Mouse (Mus musculus) forebrain, embryonic 13.5 days (tissue): ENCODE measurements around the gene Cfap52. TPM values are rescaled to one million over a fixed set of nuclear protein-coding genes. Genes with fewer than 3 reads are reported as not detected.

ENCODE experiments used
- ATAC-seq: fragments of 200-750 bp; cut with Nextera tagmentation; 2 replicates; pipeline ENCODE4 v1.8.0; 2017
- H3K27ac ChIP-seq: fragments of 300-500 bp; sonication (generic); 2 replicates; pipeline ENCODE4 v1.5.1; 2015; ENCODE audit warnings: inconsistent platforms, mild to moderate bottlenecking, moderate library complexity
- H3K27me3 ChIP-seq: fragments of 300-500 bp; sonication (generic); 2 replicates; pipeline ENCODE4 v1.6.1; 2015; ENCODE audit warnings: mild to moderate bottlenecking, inconsistent platforms
- H3K36me3 ChIP-seq: fragments of 300-500 bp; sonication (generic); 2 replicates; pipeline ENCODE4 v1.6.1; 2015; ENCODE audit warnings: mild to moderate bottlenecking, inconsistent platforms; ENCODE audit not compliant: poor library complexity, severe bottlenecking
- H3K4me1 ChIP-seq: fragments of 300-500 bp; sonication (generic); 2 replicates; pipeline ENCODE4 v1.6.1; 2015; ENCODE audit warnings: inconsistent platforms
- H3K4me2 ChIP-seq: fragments of 300-500 bp; sonication (generic); 2 replicates; pipeline ENCODE4 v1.6.1; 2015; ENCODE audit warnings: inconsistent platforms, mild to moderate bottlenecking, moderate library complexity
- H3K4me3 ChIP-seq: fragments of 300-500 bp; sonication (generic); 2 replicates; pipeline ENCODE4 v1.5.1; 2015; ENCODE audit warnings: mild to moderate bottlenecking, inconsistent platforms
- H3K9ac ChIP-seq: fragments of 300-500 bp; sonication (generic); 2 replicates; pipeline ENCODE4 v1.6.1; 2015; ENCODE audit warnings: mild to moderate bottlenecking, inconsistent platforms
- H3K9me3 ChIP-seq: fragments of 300-500 bp; sonication (generic); replicated peaks from 2 replicates; pipeline ENCODE4 v1.6.1; 2016; ENCODE audit warnings: inconsistent platforms
- WGBS: fragments of 180-500 bp; shearing (Covaris S2); methylation state at CpG from one replicate; pipeline ENCODE4 v1.1.7; 2015; 5-methylcytosine and 5-hydroxymethylcytosine counted together
- polyA plus RNA-seq: library from polyadenylated mRNA; unstranded; fragments of >200 nt; fragmentation: Nextera tagmentation; extraction: Ambion mirVana; gene quantifications from 2 replicates; pipeline ENCODE4 v1.2.1, GENCODE M21; 2015

Cfap52 gene
- polyA plus RNA-seq, 1 experiment from 2014 or later: 2.7 TPM

GRCm38 (mm10) chr11:67923720-67924119 lies 41.7 kb downstream of the Cfap52 start:
- H3K9me3 ChIP-seq: no peaks in the 10 kb centered on the region
- ATAC-seq: no peak
- WGBS: 95% methylated on average over 5 of the region's 5 CpGs
- H3K27ac ChIP-seq: no peak overlapping the region
- H3K27me3 ChIP-seq: peaks cover 29% of the 10 kb centered on the region
- no peak overlapping the region for H3K9ac ChIP-seq
- H3K4me1 ChIP-seq: peaks cover 12% of the 10 kb centered on the region
- no peak overlapping the region for H3K4me2 ChIP-seq
- no peaks in the 10 kb centered on the region for H3K36me3 ChIP-seq
- no peak overlapping the region for H3K4me3 ChIP-seq

DNA sequence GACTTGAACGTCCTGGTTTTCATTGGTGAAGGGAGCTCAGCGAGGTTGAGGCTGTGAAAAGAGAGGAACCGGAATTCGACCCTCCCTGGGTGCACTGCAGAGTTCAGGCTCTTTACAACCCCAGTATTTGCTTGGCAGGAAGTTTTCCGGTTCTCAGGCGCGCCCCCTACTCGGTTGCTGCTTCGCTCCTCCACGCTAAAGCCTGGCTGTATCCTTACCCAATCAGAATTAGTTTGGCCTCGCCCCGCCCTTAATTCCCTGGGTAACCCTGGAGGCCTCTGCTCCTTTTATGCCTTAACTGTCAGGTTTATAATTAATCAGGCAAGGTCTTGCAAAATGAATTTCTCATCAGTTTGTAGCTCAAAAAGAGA lies 42.7 kb downstream of the Cfap52 start:
- no peak overlapping the region for H3K27ac ChIP-seq
- H3K9ac ChIP-seq: no peak overlapping the region
- no peaks in the 10 kb centered on the region for H3K9me3 ChIP-seq
- peak; percentile 90 for ATAC-seq
- peaks cover 29% of the 10 kb centered on the region for H3K27me3 ChIP-seq
- H3K4me2 ChIP-seq: peak overlapping the region; percentile 100
- H3K4me1 ChIP-seq: peaks cover 12% of the 10 kb centered on the region
- no peaks in the 10 kb centered on the region for H3K36me3 ChIP-seq
- WGBS: 1% methylated on average over 12 of the region's 12 CpGs
- H3K4me3 ChIP-seq: peak overlapping the region; percentile 63

DNA sequence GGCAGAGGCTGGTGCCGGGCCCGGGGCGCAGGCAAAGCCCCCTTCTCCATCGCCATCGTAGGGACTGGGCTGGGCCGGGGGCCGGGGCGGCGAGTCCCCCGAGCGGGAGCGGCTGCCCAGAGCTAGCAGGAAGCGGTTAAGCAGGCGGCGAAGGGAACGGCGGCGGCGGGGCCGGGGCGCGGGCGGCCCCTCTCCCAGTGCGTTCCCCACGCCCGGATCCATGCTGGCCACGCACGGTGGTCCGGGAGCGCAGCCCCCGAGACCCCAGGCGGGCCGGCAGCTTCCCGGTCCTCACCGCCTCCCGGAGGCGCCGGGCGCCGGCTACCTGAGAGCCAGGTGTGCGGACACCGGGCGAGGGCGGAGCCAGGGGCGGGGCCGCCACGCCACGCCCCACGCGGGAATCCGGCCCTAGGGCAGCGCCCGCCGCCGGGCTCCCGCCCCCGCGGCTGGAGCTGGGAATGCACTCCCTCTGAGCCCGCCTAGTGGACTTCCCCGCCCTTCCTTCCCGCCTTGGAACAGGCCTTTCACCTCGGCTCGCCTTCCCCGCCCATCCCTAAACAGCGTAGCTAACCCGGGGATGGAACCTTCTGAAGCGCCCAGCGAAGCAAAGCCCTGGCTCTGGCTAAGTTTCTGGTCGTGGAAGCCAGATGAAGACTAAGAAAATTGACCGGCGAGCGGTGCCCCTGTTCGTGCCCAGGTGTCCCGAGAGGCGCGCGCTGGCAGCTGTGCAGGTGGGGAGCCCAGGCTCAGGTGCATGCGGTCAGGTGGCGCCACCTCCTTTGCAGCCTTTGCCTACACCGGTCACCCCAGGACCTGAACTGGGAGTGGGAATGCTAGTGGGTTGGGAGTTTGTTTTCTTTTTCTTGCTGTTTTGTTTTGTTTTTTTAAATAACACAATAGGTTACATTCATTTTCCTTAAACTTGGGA lies 43.4 kb downstream of the Cfap52 start, which contains the start of gene Usp43:
TSS of gene Usp43 (minus strand) at position 327 of the 928 bp plus-strand sequence.
- ATAC-seq: peak; percentile 71
- Histone ChIP-seq H3K4me2 (peak within 1 kb of the TSS; percentile 100), H3K4me1 (peaks cover 12% of the 10 kb centered on the region), H3K27me3 (peaks cover 29% of the 10 kb centered on the region), H3K36me3 (no peaks in the 10 kb centered on the region), H3K9me3 (no peaks in the 10 kb centered on the region), H3K4me3 (peak within 1 kb of the TSS; percentile 63), H3K9ac (peak within 1 kb of the TSS; percentile 66), H3K27ac (no peak within 1 kb of the TSS)
- under 1% methylated on average over 55 of the region's 80 CpGs for WGBS

DNA sequence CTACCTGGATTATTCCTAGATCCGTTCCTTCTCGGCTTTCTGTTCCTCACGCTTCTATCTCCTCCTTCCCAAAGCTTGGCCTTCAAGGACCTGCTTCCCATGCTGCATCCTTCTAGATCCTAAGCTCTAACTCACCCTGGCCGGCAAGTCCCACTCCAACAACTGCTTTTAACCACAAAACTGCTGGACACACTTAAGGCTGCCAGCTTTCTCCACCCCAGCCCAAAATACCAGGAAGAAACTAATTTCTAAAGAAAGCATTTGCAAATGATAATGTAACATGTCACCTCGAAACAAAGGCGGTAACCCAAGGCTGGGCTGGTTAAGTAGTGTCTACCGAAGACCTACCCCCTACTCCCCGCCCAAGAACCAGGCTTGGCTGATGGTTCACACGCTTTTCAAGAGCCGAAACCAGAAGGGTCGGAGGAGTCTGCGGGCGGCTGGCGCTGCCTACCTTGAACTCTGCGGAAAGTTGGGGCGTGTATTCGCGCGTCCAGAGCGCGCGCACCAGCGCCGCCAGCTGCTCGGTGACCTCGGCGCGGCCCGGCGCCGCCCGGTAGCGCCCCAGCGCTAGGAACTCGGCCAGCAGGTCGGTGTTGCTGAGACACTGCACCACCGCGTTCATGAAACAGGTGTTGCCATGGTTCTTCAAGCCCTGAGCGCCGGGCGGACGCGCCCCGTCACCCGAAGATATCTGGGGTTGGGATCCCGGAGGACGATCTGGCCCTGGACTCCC lies 44.2 kb downstream of the Cfap52 start:
- 0 out of 2 replicates have a peak, but pooled peaks have one; percentile 33 for ATAC-seq

DNA sequence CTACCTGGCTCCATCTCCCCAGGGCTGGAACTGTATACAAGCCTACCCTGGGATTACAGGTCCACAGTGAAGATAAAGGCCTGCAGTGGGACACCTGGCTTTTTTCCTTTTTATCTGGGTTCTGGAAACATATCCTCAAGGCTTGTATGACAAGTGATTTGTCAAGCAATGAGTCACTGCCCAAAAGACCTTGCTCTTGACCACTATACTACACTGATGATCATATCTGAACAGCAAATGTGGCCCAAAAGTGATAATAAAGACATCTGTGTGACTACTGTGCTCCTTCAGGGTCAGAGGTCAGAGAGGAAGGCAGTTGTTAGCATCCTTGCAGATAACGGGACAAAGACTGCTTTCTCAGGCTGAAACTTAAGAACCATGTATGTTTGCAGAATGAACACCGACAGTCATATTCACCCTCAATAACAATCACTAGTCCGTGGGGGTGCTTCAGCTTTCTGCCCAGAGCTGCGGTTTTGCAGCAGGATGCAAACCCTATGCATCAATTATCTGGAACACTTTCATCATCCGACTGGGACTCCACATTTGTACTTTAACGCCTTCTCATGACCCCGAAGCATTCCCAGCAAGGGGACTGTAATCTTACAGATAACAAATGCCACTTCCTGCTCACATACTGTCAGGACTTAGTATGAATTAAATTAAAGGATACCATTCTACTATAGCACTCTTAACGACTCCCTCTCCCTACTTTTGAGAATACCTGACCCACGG lies 45.1 kb downstream of the Cfap52 start:
- WGBS: 66% methylated on average over 9 of the region's 9 CpGs
- Histone ChIP-seq H3K27me3 (peaks cover 29% of the 10 kb centered on the region), H3K9ac (no peak overlapping the region), H3K4me3 (no peak overlapping the region), H3K27ac (no peak overlapping the region), H3K4me1 (peaks cover 12% of the 10 kb centered on the region), H3K36me3 (no peaks in the 10 kb centered on the region), H3K4me2 (no peak overlapping the region), H3K9me3 (no peaks in the 10 kb centered on the region)
- ATAC-seq: no peak

More for the DNA sequence above, 44.2 kb downstream of the Cfap52 start:
- no peak overlapping the region for H3K27ac ChIP-seq
- no peaks in the 10 kb centered on the region for H3K9me3 ChIP-seq
- H3K4me2 ChIP-seq: peak overlapping the region; percentile 100
- WGBS: 2% methylated on average over 47 of the region's 47 CpGs
- H3K9ac ChIP-seq: peak overlapping the region; percentile 66
- H3K4me3 ChIP-seq: peak overlapping the region; percentile 63
- H3K27me3 ChIP-seq: peaks cover 29% of the 10 kb centered on the region
- no peaks in the 10 kb centered on the region for H3K36me3 ChIP-seq
- peaks cover 12% of the 10 kb centered on the region for H3K4me1 ChIP-seq

- Histone ChIP-seq H3K27ac (no peak overlapping the region), H3K27me3 (peaks cover 29% of the 10 kb centered on the region), H3K9ac (no peak overlapping the region), H3K9me3 (no peaks in the 10 kb centered on the region), H3K4me1 (peaks cover 12% of the 10 kb centered on the region), H3K4me3 (no peak overlapping the region), H3K4me2 (no peak overlapping the region), H3K36me3 (no peaks in the 10 kb centered on the region)
- WGBS: 81% methylated on average over 5 of the region's 5 CpGs
- no peak for ATAC-seq
Measured at GRCm38 (mm10) chr11:67919593-67919992, 45.9 kb downstream of the Cfap52 start.

DNA sequence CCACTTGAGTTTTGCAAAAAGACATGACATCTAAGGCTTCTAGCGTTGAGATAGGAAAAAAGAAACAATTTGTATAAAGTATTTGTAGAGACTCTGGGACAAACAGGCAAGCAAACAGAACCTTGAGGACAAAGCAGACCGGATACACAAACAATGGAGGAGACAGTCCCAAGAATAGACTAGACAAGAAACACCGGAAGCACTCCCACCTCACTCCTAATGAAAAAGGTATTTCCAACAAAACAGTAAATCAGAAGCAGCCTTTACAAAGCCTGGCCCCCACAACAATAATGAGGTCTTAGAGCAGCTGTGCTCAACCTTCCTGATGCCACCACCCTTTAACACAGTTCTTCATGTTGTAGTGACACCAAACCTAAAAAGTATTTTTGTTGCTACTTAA lies 48.3 kb downstream of the Cfap52 start:
- Histone ChIP-seq H3K4me3 (no peak overlapping the region), H3K9ac (no peak overlapping the region), H3K27ac (no peak overlapping the region), H3K9me3 (no peaks in the 10 kb centered on the region), H3K36me3 (no peaks in the 10 kb centered on the region), H3K4me1 (peaks cover 7% of the 10 kb centered on the region), H3K4me2 (no peak overlapping the region), H3K27me3 (peaks cover 29% of the 10 kb centered on the region)
- WGBS: 74% methylated on average over 3 of the region's 3 CpGs
- ATAC-seq: no peak

DNA sequence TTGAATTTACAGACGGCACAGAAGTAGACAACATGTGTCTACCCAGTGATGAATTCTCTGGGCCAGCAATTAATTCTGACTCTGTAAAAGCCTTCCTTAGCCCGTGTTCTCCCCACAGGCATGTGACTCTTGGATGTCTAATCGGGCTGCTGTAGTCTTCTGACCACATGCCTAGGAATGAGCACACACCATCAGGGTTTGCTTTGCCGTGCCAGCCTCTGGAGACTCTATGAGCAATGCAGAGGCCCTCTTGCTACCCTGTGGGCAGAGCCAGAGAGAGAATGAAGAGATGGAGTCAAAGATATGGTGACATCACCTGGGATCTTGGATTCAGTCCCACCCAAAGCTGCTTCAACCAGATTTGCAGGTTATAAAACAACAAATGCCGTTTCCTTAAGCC lies 54.4 kb downstream of the Cfap52 start:
- H3K9ac ChIP-seq: no peak overlapping the region
- WGBS: 87% methylated on average over 5 of the region's 5 CpGs
- H3K36me3 ChIP-seq: no peaks in the 10 kb centered on the region
- no peaks in the 10 kb centered on the region for H3K9me3 ChIP-seq
- no peak overlapping the region for H3K4me3 ChIP-seq
- no peaks in the 10 kb centered on the region for H3K27me3 ChIP-seq
- no peaks in the 10 kb centered on the region for H3K4me1 ChIP-seq
- H3K4me2 ChIP-seq: no peak overlapping the region
- no peak overlapping the region for H3K27ac ChIP-seq
- no peak for ATAC-seq

- no peak for ATAC-seq
- Histone ChIP-seq H3K36me3 (no peaks in the 10 kb centered on the region), H3K4me1 (no peaks in the 10 kb centered on the region), H3K4me2 (no peak overlapping the region), H3K9ac (no peak overlapping the region), H3K4me3 (no peak overlapping the region), H3K9me3 (no peaks in the 10 kb centered on the region), H3K27me3 (no peaks in the 10 kb centered on the region), H3K27ac (no peak overlapping the region)
- WGBS: 94% methylated on average over 4 of the region's 4 CpGs
Measured at GRCm38 (mm10) chr11:67903756-67904155, 61.7 kb downstream of the Cfap52 start.

DNA sequence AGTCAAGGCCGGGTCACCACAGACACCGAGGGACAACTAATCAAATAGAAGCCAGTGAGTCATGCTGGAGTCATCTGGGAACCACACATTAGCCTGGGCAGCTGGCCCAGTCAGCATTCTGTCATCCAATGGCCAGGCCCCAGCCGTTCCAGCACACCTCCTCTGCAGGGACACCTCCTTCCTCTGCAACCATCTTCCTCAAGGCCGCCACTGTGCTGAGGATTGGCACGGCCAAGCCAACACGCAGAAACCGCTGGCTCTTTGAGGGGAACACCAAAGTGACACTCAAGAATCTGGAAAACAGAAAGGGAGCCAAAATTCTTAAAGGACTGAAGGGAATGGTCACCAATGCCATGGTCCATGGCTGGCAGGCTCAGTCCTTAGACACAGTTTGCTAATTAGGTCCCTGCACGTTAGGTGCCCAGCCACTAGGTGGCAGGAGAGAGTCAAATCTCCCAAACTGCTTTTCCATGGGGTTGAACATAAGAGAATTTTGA lies 68.3 kb downstream of the Cfap52 start:
- no peaks in the 10 kb centered on the region for H3K36me3 ChIP-seq

DNA sequence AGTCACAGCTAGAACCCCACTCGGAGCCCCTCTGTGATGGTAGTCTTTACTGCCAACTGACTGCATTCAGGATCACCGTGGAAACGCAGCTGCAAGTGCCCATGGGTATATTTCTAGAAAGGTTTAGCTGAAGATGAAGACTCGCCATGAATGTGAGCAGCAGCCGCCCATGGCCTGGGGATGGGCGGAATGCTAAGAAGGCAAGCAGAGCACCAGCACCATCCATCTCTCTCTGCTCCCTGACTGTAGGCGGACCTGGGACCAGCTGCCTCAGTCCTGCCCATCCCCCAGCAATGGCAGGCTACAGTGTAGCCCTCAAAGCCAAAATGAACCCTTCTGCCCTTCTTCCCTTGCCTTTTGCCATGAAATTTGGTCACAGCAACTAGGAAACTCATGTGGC lies 69.8 kb downstream of the Cfap52 start:
- Histone ChIP-seq H3K4me2 (no peak overlapping the region), H3K9me3 (no peaks in the 10 kb centered on the region), H3K36me3 (no peaks in the 10 kb centered on the region), H3K27ac (no peak overlapping the region), H3K4me3 (no peak overlapping the region), H3K27me3 (no peaks in the 10 kb centered on the region), H3K4me1 (peaks cover 5% of the 10 kb centered on the region; the same call in 1 of the 2 replicates), H3K9ac (no peak overlapping the region)
- WGBS: 60% methylated on average over 7 of the region's 7 CpGs
- no peak for ATAC-seq

More for the DNA sequence above, 68.3 kb downstream of the Cfap52 start:
- Histone ChIP-seq H3K4me2 (no peak overlapping the region), H3K9ac (no peak overlapping the region), H3K4me1 (peaks cover 5% of the 10 kb centered on the region; the same call in 1 of the 2 replicates), H3K27ac (no peak overlapping the region), H3K27me3 (no peaks in the 10 kb centered on the region), H3K4me3 (no peak overlapping the region), H3K9me3 (no peaks in the 10 kb centered on the region)
- WGBS: 65% methylated on average over 8 of the region's 8 CpGs
- ATAC-seq: no peak
